Mouse (Mus musculus): ENCODE data around the gene Zfp113.
A peak's percentile ranks its signal among the peaks of the same experiment; 100 is the strongest.

Zfp113 gene

GRCm38 (mm10) chr5:138155443-138155976 is at the start of gene Zfp113:
Gene Zfp113, minus strand, starts transcription at chr5:138155744.
- peak; percentile 88 for DNase-seq

DNA sequence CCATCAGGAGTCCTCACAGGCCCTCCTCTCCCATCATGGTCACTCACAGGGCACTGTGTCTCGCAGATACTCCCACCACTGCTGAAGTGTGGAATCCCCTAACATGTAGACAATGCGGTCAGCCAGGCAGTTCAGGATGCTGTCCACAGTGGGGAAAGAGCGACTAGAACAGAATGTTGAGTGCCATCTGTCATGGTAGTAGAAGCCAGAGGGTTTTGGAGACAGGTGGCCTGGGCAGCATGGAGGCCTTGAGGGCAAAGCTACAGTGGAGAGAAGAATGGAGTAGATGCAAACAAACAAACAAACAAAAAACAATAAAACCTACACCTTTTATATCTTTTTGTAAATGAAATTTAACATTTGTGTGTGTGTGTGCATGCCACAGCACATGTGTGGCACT is 46.5 kb upstream of the Zfp113 start:
- no peak for DNase-seq

- no peak for DNase-seq
Observed at GRCm38 (mm10) chr5:138199576-138199975, 44.0 kb upstream of the Zfp113 start.

DNA sequence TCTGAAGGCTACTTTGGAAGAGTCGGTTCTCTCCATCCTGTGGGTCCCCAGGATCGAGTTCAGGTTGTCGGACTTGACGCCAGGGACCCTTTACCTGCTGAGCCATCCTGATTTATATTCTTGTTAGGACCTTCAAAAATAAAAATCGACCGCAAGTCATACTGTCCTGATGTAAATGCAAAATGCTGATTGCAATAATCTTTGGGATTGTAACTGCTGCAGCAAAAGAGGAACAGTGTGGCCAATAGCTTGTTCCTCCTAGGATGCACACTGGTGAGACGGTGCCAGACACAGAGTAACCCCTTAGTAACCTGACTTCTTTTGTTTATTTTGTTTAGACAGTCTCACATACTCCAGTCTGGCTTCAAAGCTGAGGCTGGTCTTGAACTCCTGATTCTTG is 39.9 kb upstream of the Zfp113 start:
- no peak for DNase-seq

- peak; percentile 46 for DNase-seq
Observed at GRCm38 (mm10) chr5:138194755-138195345, 39.3 kb upstream of the Zfp113 start.

GRCm38 (mm10) chr5:138193771-138194727 is 38.5 kb upstream of the Zfp113 start, which contains the start of gene Mblac1:
Gene Mblac1, plus strand, starts transcription at chr5:138194314.
- DNase-seq, result peak; percentile 83

DNA sequence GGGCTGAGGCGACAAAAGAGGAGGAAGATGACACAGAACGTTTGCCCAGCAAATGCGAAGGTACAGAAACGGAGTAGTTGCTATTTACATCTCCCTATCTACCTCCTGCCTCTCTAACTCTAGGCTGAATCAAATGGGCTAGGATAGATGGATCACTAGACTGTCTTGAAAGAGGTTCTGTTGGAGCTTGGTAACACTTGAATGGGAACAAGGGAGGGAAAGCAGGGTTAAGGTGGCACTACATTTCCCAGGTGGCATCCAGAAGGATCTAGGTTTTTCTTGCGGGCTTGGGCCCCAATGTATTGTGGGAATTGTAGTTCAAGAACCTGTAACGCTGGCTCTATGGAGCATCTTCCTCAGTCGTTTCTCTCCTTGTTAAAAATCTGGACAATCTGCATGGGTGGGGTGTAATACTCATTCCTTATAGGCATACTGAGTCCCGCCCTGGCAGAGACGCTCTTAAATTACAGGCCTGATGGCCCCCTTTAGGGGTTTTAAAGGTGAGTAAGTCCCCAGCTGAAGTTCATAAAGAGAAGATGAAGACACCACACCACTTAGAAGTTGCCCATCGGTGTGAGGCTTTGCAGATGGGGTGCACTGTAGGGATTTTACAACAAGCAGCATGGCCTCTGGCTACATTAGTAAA is 32.2 kb upstream of the Zfp113 start:
- peak; percentile 69 for DNase-seq

GRCm38 (mm10) chr5:138186950-138187638 is 31.6 kb upstream of the Zfp113 start, which contains the start of the genes Taf6 and Cnpy4:
Gene Taf6, minus strand, starts transcription at chr5:138187451.
Gene Cnpy4, plus strand, starts transcription at chr5:138187485.
- DNase-seq, result peak; percentile 74

GRCm38 (mm10) chr5:138173217-138173616 is 17.7 kb upstream of the Zfp113 start:
- no peak for DNase-seq

DNA sequence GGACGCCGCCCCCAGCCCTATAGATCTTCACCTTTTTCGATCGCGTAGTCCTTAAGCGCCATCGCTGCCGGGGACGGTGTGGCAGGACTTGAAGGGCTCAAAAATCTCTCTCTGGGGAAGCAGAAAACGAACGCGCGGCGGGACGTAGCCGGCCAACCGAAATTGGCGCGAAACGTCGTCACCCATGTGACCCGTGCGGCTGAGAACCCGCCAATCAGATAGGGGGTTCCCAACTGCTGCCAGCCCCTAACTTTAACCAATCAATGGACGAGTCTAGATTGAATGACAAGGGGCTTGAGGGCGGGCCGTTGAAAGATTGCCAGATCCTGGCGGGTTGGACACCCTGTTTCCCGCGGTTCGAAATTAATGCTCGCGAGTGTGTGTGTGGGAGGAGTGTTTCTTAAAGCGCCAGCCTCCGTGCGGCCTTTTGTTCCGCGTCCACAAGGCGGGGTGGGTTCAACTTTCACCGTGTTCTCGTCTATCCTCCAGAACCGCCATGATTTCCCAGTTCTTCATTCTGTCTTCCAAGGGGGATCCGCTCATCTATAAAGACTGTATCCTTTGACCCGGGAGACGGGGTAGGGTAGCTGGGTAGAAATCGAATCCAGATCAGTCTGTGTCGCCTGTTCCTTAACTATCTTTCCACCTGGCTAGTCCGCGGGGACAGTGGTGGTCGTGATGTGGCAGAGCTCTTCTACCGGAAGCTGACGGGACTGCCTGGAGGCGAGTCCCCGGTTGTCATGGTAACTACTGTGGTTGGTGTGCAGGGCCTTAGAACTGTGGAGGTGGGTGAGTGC is 16.3 kb upstream of the Zfp113 start, which contains the start of the genes Ap4m1 and Mcm7:
Gene Ap4m1, plus strand, starts transcription at position 308 of the 797 bp plus-strand sequence.
Gene Mcm7, minus strand, starts transcription at position 728 of the 797 bp plus-strand sequence.
- DNase-seq, result peak; percentile 95

- DNase-seq, result peak; percentile 95
Observed at GRCm38 (mm10) chr5:138170936-138171561, 15.5 kb upstream of the Zfp113 start.

DNA sequence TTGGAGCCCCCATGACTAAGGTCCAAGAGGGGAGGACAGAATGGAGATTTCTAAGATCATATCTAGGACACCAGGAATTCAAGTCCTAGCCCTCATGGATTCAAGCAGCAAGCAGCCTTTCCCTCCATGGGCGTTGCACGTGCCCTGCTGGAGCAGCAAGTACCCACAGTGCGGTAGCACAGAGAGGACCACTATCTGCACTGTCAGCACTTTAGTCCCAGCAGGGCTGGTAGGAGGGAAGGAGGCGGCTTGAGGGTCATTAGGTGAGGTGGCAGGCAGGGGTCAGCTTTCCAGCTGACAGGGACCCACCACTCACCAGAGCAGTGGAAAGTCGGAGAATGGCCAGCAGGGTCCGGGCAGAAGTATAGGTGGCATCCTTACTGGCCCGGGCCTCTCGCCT is 10.1 kb upstream of the Zfp113 start:
- no peak for DNase-seq

GRCm38 (mm10) chr5:138163610-138164009 is 8.1 kb upstream of the Zfp113 start:
- DNase-seq, result no peak

DNA sequence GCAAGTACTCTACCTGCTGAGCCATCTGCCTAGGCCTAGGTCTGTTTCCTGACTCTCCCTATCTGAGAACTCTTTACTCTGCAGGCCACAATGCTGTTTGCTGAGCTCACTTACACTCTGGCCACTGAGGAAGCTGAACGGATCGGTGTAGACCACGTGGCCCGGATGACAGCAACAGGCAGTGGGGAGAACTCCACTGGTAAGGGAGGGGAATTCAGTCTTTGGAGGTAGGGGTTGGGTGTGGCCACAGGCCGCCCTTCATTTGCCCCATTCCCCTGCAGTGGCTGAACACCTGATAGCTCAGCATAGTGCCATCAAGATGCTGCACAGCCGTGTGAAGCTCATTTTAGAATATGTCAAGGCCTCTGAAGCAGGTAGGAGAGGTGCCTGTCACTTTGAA is 7.5 kb upstream of the Zfp113 start:
- no peak for DNase-seq

GRCm38 (mm10) chr5:138160842-138161665 is 5.5 kb upstream of the Zfp113 start, which contains the start of gene Cops6:
Gene Cops6, plus strand, starts transcription at chr5:138161071.
- peak; percentile 96 for DNase-seq

- DNase-seq, result no peak
Observed at GRCm38 (mm10) chr5:138160224-138160762, 4.7 kb upstream of the Zfp113 start.

- DNase-seq, result no peak
Observed at GRCm38 (mm10) chr5:138154390-138154789, 1.2 kb downstream of the Zfp113 start.

DNA sequence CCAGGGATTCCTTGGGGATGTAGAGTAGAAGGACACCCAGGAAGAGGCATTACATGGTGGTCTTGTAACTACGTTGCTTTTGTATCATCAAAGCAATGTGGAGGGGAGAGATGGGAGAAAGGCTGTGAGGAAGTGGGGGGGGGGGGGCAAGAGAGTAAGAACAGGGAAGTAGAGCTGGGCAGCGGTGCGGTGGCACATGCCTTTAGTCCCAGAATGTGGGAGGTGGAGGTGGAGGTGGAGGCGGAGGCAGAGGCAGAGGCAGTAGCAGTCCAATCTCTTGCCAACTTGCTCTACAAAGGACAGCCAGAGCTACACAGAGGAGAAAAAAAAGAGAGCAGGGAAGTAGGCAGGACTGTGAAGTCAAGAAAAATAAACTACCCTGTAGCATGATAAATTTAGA is 17.0 kb downstream of the Zfp113 start:
- DNase-seq, result no peak

DNA sequence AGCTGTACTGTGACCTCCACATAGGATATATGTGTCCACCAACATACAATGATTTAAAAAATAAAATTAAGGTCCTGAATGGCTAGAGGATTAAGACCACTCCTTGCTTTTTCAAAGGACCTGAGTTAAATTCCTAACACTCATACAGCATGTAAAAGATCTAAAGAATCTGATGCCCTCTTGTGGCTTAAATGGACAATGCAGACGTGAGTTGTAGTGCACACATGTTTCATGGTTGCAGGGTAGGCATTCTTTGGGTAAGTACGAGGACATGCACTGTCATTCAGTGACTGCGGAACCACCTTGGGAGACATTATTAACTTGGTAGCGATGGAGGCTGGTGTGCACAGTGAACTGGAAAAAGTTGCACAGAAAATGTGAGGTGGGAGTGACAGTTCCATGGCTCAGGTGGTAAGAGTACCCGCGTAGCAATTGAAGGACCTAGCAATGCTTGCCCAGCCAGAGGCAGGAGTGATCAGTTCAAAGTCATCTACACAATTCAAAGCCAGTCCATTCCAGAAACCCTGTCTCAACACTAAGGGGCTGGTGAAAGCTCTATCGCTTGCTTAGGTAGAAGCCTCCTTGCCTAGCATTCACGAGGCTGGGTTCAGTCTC is 17.5 kb downstream of the Zfp113 start:
- DNase-seq, result no peak

Measured in right cerebral cortex, postnatal 25 days (tissue).